Mouse (Mus musculus): ENCODE results near the gene Vmn2r76. TPM values are rescaled to one million over a fixed set of nuclear protein-coding genes. Genes with fewer than 3 reads are reported as not detected.

The Vmn2r76 gene
- 0.01 TPM in 1 of 2 replicates, not detected in the other for polyA plus RNA-seq (2021; fragmentation: Nextera tagmentation)
- long read RNA-seq, experiment 1, result 0 reads
- long read RNA-seq, experiment 2, result 0 reads

GRCm38 (mm10) chr7:86246208-86246607, at the start of gene Vmn2r76:
TSS of gene Vmn2r76 (minus strand) at chr7:86246308.

DNA sequence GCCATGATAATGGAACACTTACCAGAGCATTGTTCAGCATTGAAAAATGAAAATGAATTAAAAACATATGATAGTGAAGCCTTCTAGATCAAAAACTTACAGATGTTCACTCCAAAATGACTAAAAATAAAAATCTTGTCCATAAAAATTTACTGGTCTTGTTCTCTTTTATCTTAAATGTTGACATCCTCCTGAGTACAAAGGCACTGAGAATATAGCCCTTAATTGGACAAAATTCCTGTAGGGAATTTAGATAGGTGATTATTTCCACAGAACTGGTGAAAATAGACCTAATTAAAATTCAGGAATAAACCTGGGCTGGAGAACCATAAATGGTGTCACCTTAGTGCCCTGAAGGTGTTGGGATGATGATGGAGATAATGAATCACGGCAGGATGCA, 31.0 kb upstream of the Vmn2r76 start, which contains the start of gene Olfr310:
Gene Olfr310, minus strand, starts transcription at position 101 of the 400 bp plus-strand sequence.

DNA sequence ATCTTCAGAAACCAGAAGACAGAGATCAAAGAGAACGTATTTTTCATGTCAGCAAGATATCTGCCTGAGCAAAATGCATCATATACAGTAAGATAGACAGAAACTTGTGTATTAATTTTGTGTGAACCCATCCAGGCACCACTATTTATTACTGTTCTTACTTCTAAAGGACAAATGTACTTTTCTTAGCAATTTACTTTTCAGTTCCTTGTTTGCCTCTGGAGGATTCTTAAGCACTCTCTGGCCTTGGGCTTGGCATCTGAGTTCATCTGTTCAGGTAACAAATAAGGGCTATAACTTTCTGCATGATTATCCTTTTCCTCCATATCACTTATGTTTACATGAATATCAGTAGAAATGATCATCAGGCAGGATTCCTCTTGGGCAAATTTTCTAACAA, 74.4 kb downstream of the Vmn2r76 start, which contains the start of gene Vmn2r75:
Gene Vmn2r75, minus strand, starts transcription at position 101 of the 400 bp plus-strand sequence.

Other genes starting within 250 kb of the Vmn2r76 start
- gene Vmn2r75, start 74.5 kb downstream of the Vmn2r76 start, polyA plus RNA-seq (2021; fragmentation: Nextera tagmentation), result not detected in 2 replicates
- not detected in 2 replicates for gene Olfr310, start 30.9 kb upstream of the Vmn2r76 start, polyA plus RNA-seq (2021; fragmentation: Nextera tagmentation)
- gene Olfr309, start 67.4 kb upstream of the Vmn2r76 start, polyA plus RNA-seq (2021; fragmentation: Nextera tagmentation), result not detected in 2 replicates
- not detected in 2 replicates for gene Olfr308, start 79.3 kb upstream of the Vmn2r76 start, polyA plus RNA-seq (2021; fragmentation: Nextera tagmentation)
- not detected in 2 replicates for gene Olfr307, start 91.3 kb upstream of the Vmn2r76 start, polyA plus RNA-seq (2021; fragmentation: Nextera tagmentation)
- gene Olfr305, start 120.6 kb upstream of the Vmn2r76 start, polyA plus RNA-seq (2021; fragmentation: Nextera tagmentation), result not detected in 2 replicates
- not detected in 2 replicates for gene Olfr304, start 140.3 kb upstream of the Vmn2r76 start, polyA plus RNA-seq (2021; fragmentation: Nextera tagmentation)
- gene Olfr303, start 151.5 kb upstream of the Vmn2r76 start, polyA plus RNA-seq (2021; fragmentation: Nextera tagmentation), result not detected in 2 replicates
- gene Olfr301, start 157.5 kb upstream of the Vmn2r76 start, polyA plus RNA-seq (2021; fragmentation: Nextera tagmentation), result not detected in 2 replicates
- not detected in 2 replicates for gene Olfr299, start 213.6 kb upstream of the Vmn2r76 start, polyA plus RNA-seq (2021; fragmentation: Nextera tagmentation)
- not detected in 2 replicates for gene Olfr298, start 246.2 kb upstream of the Vmn2r76 start, polyA plus RNA-seq (2021; fragmentation: Nextera tagmentation)

Data from left cerebral cortex, adult 6 months (tissue).